Mouse (Mus musculus) heart, embryonic 11.5 days (tissue): ENCODE measurements around the gene Stat1. TPM values are rescaled to one million over a fixed set of nuclear protein-coding genes. Genes with fewer than 3 reads are reported as not detected.

Experiments used
- ATAC-seq: fragments of 200-750 bp; cut with Nextera tagmentation; replicated peaks from 2 replicates; pipeline ENCODE4 v1.8.0; 2017; ENCODE audit warnings: moderate library complexity; ENCODE audit not compliant: insufficient number of reproducible peaks, low FRiP score, low TSS enrichment
- H3K27ac ChIP-seq: fragments of 300-500 bp; sonication (generic); 2 replicates; pipeline ENCODE4 v1.5.1; 2014; ENCODE audit warnings: mild to moderate bottlenecking, low read depth, low read length
- H3K27me3 ChIP-seq: fragments of 300-500 bp; sonication (generic); 2 replicates; pipeline ENCODE4 v1.6.1; 2014; ENCODE audit warnings: mild to moderate bottlenecking, low read length, mixed read lengths; ENCODE audit not compliant: control insufficient read depth, insufficient read depth
- H3K36me3 ChIP-seq: fragments of 300-500 bp; sonication (generic); 2 replicates; pipeline ENCODE4 v1.6.1; 2014; ENCODE audit warnings: mild to moderate bottlenecking, low read length, moderate library complexity, mixed read lengths; ENCODE audit not compliant: control insufficient read depth, insufficient read depth
- H3K4me1 ChIP-seq: fragments of 300-500 bp; sonication (generic); 2 replicates; pipeline ENCODE4 v1.6.1; 2014; ENCODE audit warnings: low read length; ENCODE audit not compliant: control insufficient read depth, insufficient read depth
- H3K4me2 ChIP-seq: fragments of 300-500 bp; sonication (generic); 2 replicates; pipeline ENCODE4 v1.6.1; 2014; ENCODE audit warnings: mild to moderate bottlenecking, moderate library complexity
- H3K4me3 ChIP-seq: fragments of 300-500 bp; sonication (generic); 2 replicates; pipeline ENCODE4 v1.5.1; 2014; ENCODE audit warnings: low read depth, low read length
- H3K9ac ChIP-seq: fragments of 300-500 bp; sonication (generic); 2 replicates; pipeline ENCODE4 v1.6.1; 2014; ENCODE audit warnings: mild to moderate bottlenecking, low read depth, low read length, moderate library complexity
- H3K9me3 ChIP-seq: fragments of 300-500 bp; sonication (generic); replicated peaks from 2 replicates; pipeline ENCODE4 v1.6.1; 2016; ENCODE audit warnings: low read length; ENCODE audit not compliant: control insufficient read depth
- WGBS: fragments of 180-500 bp; shearing (Covaris S2); extraction: QIAGEN DNeasy Blood & Tissue Kit; methylation state at CpG from one replicate; pipeline ENCODE4 v1.1.7; 2014; ENCODE audit not compliant: insufficient replicate concordance; 5-methylcytosine and 5-hydroxymethylcytosine counted together
- polyA plus RNA-seq: library from polyadenylated mRNA; unstranded; fragments of >200 nt; fragmentation: Nextera tagmentation; extraction: Ambion mirVana; gene quantifications from 2 replicates; pipeline ENCODE4 v1.2.1, GENCODE M21; 2014

Gene Stat1
- polyA plus RNA-seq, result 28.5 and 31.2 TPM in 2 replicates

DNA sequence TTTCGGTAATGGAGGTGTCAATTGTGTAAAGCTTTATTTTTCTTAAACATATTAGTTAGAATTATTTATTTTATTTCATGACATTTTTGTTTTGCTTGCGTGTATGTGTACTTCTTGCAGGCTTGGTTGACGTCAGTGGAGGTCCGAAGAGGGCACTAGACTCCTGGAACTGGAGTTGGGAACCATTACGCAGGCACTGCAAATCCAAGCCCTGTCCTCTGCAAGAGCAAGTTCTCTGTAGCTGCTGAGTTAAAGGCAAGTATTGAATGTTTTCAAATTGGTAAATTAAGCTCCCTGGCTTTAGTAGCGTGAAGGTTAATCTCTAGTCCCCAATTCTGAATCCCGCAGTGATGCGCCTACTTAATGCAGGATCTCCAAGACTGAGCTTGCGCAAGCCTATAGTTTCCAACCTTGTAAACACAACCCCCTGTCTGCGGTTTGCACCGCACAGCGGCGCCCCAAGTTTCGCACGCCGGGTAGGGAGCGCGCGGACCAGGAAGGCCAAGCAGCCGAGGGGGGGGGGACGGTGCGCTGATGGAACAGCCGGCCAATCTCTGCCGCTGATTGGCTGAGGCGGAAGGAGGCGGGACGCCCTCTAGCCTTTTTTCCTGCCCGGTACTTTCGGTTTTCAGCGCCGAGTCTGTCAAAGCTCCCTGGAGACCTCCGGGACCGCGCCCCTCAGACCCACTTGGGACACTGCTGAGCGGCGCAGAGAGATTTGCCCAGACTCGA is at the start of gene Stat1:
Gene Stat1, plus strand, starts transcription at position 581 of the 732 bp plus-strand sequence.
- H3K9ac ChIP-seq, result peak within 1 kb of the TSS; percentile 80
- peak within 1 kb of the TSS; percentile 94 for H3K4me3 ChIP-seq
- WGBS, result 4% methylated on average over 37 of the region's 37 CpGs
- H3K27ac ChIP-seq, result peak within 1 kb of the TSS; percentile 60
- no peaks in the 10 kb centered on the region for H3K9me3 ChIP-seq
- peak within 1 kb of the TSS; percentile 92 for H3K4me2 ChIP-seq
- ATAC-seq, result peak; percentile 94
- 0 out of 2 replicates have a peak, but pooled peaks cover 5% of the 10 kb centered on the region for H3K4me1 ChIP-seq
- no peaks in the 10 kb centered on the region for H3K36me3 ChIP-seq
- no peaks in the 10 kb centered on the region for H3K27me3 ChIP-seq

GRCm38 (mm10) chr1:52079724-52080367 is 39.4 kb upstream of the Stat1 start:
- Histone ChIP-seq H3K9me3 (no peaks in the 10 kb centered on the region), H3K4me1 (no peaks in the 10 kb centered on the region), H3K4me3 (no peak overlapping the region), H3K27ac (no peak overlapping the region), H3K4me2 (no peak overlapping the region), H3K9ac (no peak overlapping the region), H3K27me3 (no peaks in the 10 kb centered on the region), H3K36me3 (no peaks in the 10 kb centered on the region)
- WGBS, result 20% methylated on average over 10 of the region's 10 CpGs
- no peak for ATAC-seq

- H3K36me3 ChIP-seq, result no peaks in the 10 kb centered on the region
- H3K4me1 ChIP-seq, result no peaks in the 10 kb centered on the region
- H3K27me3 ChIP-seq, result no peaks in the 10 kb centered on the region
- H3K27ac ChIP-seq, result no peak overlapping the region
- H3K9ac ChIP-seq, result no peak overlapping the region
- H3K4me2 ChIP-seq, result no peak overlapping the region
- no peak overlapping the region for H3K4me3 ChIP-seq
- H3K9me3 ChIP-seq, result no peaks in the 10 kb centered on the region
- ATAC-seq, result no peak
- WGBS, result 32% methylated on average over 8 of the region's 8 CpGs
Measured at GRCm38 (mm10) chr1:52080375-52080774, 38.9 kb upstream of the Stat1 start.

DNA sequence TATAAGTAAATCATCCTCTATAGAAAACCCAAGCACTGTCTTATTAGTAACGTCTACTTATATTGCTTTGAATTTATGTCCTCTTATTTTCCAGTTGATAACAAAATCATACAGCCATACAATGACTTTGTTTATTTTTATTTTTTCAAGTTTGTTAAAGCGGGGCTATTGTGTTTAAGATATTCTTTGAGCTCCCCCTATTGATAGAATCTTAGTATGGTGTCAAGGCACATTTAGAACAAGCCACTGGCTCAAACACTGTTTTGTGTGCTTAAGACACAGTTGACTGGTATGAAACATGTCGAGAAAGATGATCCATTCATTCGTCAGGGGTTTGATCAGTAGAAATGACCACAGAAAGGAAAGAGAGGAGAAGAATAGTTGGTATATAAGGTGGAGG is 33.0 kb upstream of the Stat1 start:
- no peak for ATAC-seq
- H3K4me3 ChIP-seq, result no peak overlapping the region
- H3K9ac ChIP-seq, result no peak overlapping the region
- no peak overlapping the region for H3K27ac ChIP-seq
- 28% methylated on average over 4 of the region's 4 CpGs for WGBS
- no peaks in the 10 kb centered on the region for H3K36me3 ChIP-seq
- H3K4me1 ChIP-seq, result no peaks in the 10 kb centered on the region
- H3K27me3 ChIP-seq, result peaks cover 4% of the 10 kb centered on the region; the same call in 1 of the 2 replicates
- H3K9me3 ChIP-seq, result no peaks in the 10 kb centered on the region
- H3K4me2 ChIP-seq, result no peak overlapping the region

- no peak overlapping the region for H3K27ac ChIP-seq
- H3K4me3 ChIP-seq, result no peak overlapping the region
- no peaks in the 10 kb centered on the region for H3K9me3 ChIP-seq
- no peak overlapping the region for H3K9ac ChIP-seq
- H3K4me1 ChIP-seq, result no peaks in the 10 kb centered on the region
- H3K4me2 ChIP-seq, result no peak overlapping the region
- H3K36me3 ChIP-seq, result no peaks in the 10 kb centered on the region
- 61% methylated on average over 1 of the region's 1 CpGs for WGBS
- no peak for ATAC-seq
- peaks cover 4% of the 10 kb centered on the region; the same call in 1 of the 2 replicates for H3K27me3 ChIP-seq
Measured at GRCm38 (mm10) chr1:52087128-52087527, 32.1 kb upstream of the Stat1 start.

DNA sequence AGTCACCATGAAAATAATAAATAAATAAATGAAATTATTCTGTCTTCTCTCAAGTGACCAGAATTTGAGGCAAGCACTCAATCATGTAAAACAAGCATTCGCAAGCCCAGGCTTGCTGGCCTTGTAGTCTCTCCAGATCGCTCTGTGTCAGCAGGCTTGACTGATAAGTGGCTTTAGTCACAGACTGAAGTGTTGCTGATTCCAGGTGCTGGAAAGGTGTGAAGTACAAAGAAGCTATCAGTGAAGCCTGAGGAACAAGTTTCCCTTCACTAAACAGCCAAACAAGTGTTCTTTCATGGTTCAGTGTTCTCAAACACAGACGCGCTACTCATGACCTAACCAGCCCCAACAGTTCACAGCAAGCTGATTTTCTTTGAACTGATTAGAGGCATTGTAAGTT is 30.6 kb upstream of the Stat1 start:
- WGBS, result 48% methylated on average over 4 of the region's 4 CpGs
- H3K27me3 ChIP-seq, result peaks cover 4% of the 10 kb centered on the region; the same call in 1 of the 2 replicates

DNA sequence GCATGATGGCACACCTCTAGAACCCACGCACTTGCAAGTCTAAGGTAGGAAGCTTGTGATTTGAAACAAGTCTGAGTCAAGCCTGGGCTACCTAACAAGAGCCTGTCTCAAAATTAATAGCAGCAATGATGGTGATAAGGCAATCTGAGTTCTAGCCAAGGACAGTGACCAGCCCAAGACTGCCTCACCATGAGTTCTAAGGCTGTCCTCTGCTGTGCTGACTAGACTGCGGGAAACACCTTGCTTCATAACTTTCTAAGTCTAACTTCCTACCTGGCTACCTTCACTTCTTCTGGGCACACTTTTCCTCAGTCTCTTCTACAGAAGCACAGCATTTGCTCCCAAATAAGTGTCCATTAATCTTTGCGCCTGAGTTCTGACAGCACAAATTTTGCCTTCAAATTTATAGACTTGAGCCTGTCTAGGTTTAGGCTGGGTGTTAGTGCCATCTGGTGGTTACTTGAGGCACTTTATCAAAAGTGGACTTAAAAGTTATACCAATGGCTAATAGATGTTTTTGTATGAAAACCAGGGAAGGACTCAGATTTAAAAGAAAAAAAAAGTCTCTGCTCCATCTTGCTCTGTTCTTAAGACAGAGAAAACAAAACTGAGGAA is 20.5 kb upstream of the Stat1 start:
- H3K4me1 ChIP-seq, result no peaks in the 10 kb centered on the region
- no peaks in the 10 kb centered on the region for H3K36me3 ChIP-seq
- 70% methylated on average over 3 of the region's 3 CpGs for WGBS
- H3K9me3 ChIP-seq, result no peaks in the 10 kb centered on the region
- H3K4me3 ChIP-seq, result no peak overlapping the region
- no peak overlapping the region for H3K4me2 ChIP-seq
- H3K27ac ChIP-seq, result no peak overlapping the region
- ATAC-seq, result no peak
- H3K27me3 ChIP-seq, result no peaks in the 10 kb centered on the region
- no peak overlapping the region for H3K9ac ChIP-seq

More for the DNA sequence above, 30.6 kb upstream of the Stat1 start:
- Histone ChIP-seq H3K36me3 (no peaks in the 10 kb centered on the region), H3K9ac (no peak overlapping the region), H3K27ac (no peak overlapping the region), H3K4me1 (no peaks in the 10 kb centered on the region), H3K4me3 (no peak overlapping the region), H3K9me3 (no peaks in the 10 kb centered on the region), H3K4me2 (no peak overlapping the region)
- ATAC-seq, result no peak

- Histone ChIP-seq H3K9ac (no peak overlapping the region), H3K4me1 (no peaks in the 10 kb centered on the region), H3K9me3 (no peaks in the 10 kb centered on the region), H3K27me3 (no peaks in the 10 kb centered on the region), H3K27ac (no peak overlapping the region), H3K4me3 (no peak overlapping the region), H3K36me3 (no peaks in the 10 kb centered on the region), H3K4me2 (no peak overlapping the region)
- no peak for ATAC-seq
- 67% methylated on average over 6 of the region's 6 CpGs for WGBS
Measured at GRCm38 (mm10) chr1:52100496-52100895, 18.7 kb upstream of the Stat1 start.
